Mouse (Mus musculus) stomach, postnatal 0 days (tissue): Measurements from ENCODE around the gene Dcun1d4. TPM values are rescaled to one million over a fixed set of nuclear protein-coding genes. Genes with fewer than 3 reads are reported as not detected.

Source experiments
- ATAC-seq: fragments of 200-750 bp; cut with Nextera tagmentation; 2 replicates; pipeline ENCODE4 v1.8.0; 2017; ENCODE audit not compliant: low FRiP score, low TSS enrichment
- DNase-seq: peaks from one replicate; pipeline ENCODE4 v3.0.0-alpha.2; 2016; ENCODE audit warnings: low spot score
- H3K27ac ChIP-seq: fragments of 300-500 bp; sonication (generic); replicated peaks from 2 replicates; pipeline ENCODE4 v1.5.1; 2014; ENCODE audit warnings: mild to moderate bottlenecking, control low read depth
- H3K27me3 ChIP-seq: fragments of 300-500 bp; sonication (generic); 2 replicates; pipeline ENCODE4 v1.6.1; 2014; ENCODE audit warnings: low read length; ENCODE audit not compliant: control insufficient read depth, insufficient read depth
- H3K36me3 ChIP-seq: fragments of 300-500 bp; sonication (generic); 2 replicates; pipeline ENCODE4 v1.6.1; 2014; ENCODE audit warnings: low read length, mixed read lengths; ENCODE audit not compliant: control insufficient read depth, insufficient read depth
- H3K4me1 ChIP-seq: fragments of 300-500 bp; sonication (generic); replicated peaks from 2 replicates; pipeline ENCODE4 v1.6.1; 2014; ENCODE audit warnings: antibody characterized with exemption; ENCODE audit not compliant: control insufficient read depth, insufficient read depth
- H3K4me2 ChIP-seq: fragments of 300-500 bp; sonication (generic); replicated peaks from 2 replicates; pipeline ENCODE4 v1.6.1; 2014; ENCODE audit warnings: low read depth, mild to moderate bottlenecking, control low read depth, moderate library complexity
- H3K4me3 ChIP-seq: fragments of 300-500 bp; sonication (generic); 2 replicates; pipeline ENCODE4 v1.5.1; 2014; ENCODE audit warnings: low read depth, low read length, control low read depth
- H3K9ac ChIP-seq: fragments of 300-500 bp; sonication (generic); 2 replicates; pipeline ENCODE4 v1.6.1; 2014; ENCODE audit warnings: mild to moderate bottlenecking, low read length, control low read depth, mixed read lengths
- H3K9me3 ChIP-seq: fragments of 300-500 bp; sonication (generic); 2 replicates; pipeline ENCODE4 v1.6.1; 2016; ENCODE audit warnings: low read length; ENCODE audit not compliant: control insufficient read depth
- CTCF ChIP-seq: IDR thresholded peaks from 2 replicates; pipeline ENCODE4 v1.5.1; 2016; ENCODE audit warnings: antibody characterized with exemption, low read depth, mild to moderate bottlenecking, moderate library complexity
- EP300 ChIP-seq: optimal IDR thresholded peaks from 2 replicates; pipeline ENCODE3; 2016; ENCODE audit warnings: antibody characterized with exemption
- WGBS: fragments of 180-500 bp; shearing (Covaris S2); extraction: QIAGEN DNeasy Blood & Tissue Kit; methylation state at CpG from one replicate; pipeline ENCODE4 v1.1.7; 2014; 5-methylcytosine and 5-hydroxymethylcytosine counted together
- polyA plus RNA-seq: library from polyadenylated mRNA; unstranded; fragments of >200 nt; fragmentation: Nextera tagmentation; extraction: Ambion mirVana; gene quantifications from 2 replicates; pipeline ENCODE4 v1.2.1, GENCODE M21; 2015

Gene Dcun1d4
- polyA plus RNA-seq, 1 experiment from 2014 or later = 10.8 TPM

- peak overlapping the region; percentile 91 for H3K27ac ChIP-seq
- H3K4me2 ChIP-seq = peak overlapping the region; percentile 97
- peak overlapping the region; percentile 68 for H3K9ac ChIP-seq
- 0 out of 2 replicates have a peak, but pooled peaks cover 2% of the 10 kb centered on the region for H3K4me1 ChIP-seq
- H3K9me3 ChIP-seq = no peaks in the 10 kb centered on the region
- H3K27me3 ChIP-seq = no peaks in the 10 kb centered on the region
- peak; percentile 78 for ATAC-seq
- peak overlapping the region; percentile 82 for H3K4me3 ChIP-seq
- no peak for TF ChIP-seq EP300
- no peak for TF ChIP-seq CTCF
- under 1% methylated on average over 55 of the region's 59 CpGs for WGBS
- H3K36me3 ChIP-seq = no peaks in the 10 kb centered on the region
- DNase-seq = peak; percentile 90
Observed at GRCm38 (mm10) chr5:73491837-73492720, 11.3 kb downstream of the Dcun1d4 start.

GRCm38 (mm10) chr5:73497401-73497800 lies 16.6 kb downstream of the Dcun1d4 start:
- 63% methylated on average over 3 of the region's 3 CpGs for WGBS
- Histone ChIP-seq H3K27ac (no peak overlapping the region), H3K9me3 (no peaks in the 10 kb centered on the region), H3K4me1 (0 out of 2 replicates have a peak, but pooled peaks cover 2% of the 10 kb centered on the region), H3K9ac (no peak overlapping the region), H3K4me3 (no peak overlapping the region), H3K27me3 (no peaks in the 10 kb centered on the region), H3K4me2 (no peak overlapping the region), H3K36me3 (no peaks in the 10 kb centered on the region)
- no peak for ATAC-seq
- TF ChIP-seq EP300 = no peak
- TF ChIP-seq CTCF = no peak
- DNase-seq = no peak

GRCm38 (mm10) chr5:73498559-73498958 lies 17.8 kb downstream of the Dcun1d4 start:
- Histone ChIP-seq H3K4me3 (no peak overlapping the region), H3K4me1 (no peaks in the 10 kb centered on the region), H3K9me3 (no peaks in the 10 kb centered on the region), H3K4me2 (no peak overlapping the region), H3K9ac (no peak overlapping the region), H3K36me3 (no peaks in the 10 kb centered on the region), H3K27ac (no peak overlapping the region), H3K27me3 (no peaks in the 10 kb centered on the region)
- WGBS = 71% methylated on average over 8 of the region's 8 CpGs
- TF ChIP-seq CTCF (no peak), EP300 (no peak)
- DNase-seq (no peak), ATAC-seq (no peak)

- Histone ChIP-seq H3K9me3 (no peaks in the 10 kb centered on the region), H3K4me1 (no peaks in the 10 kb centered on the region), H3K4me2 (no peak overlapping the region), H3K9ac (no peak overlapping the region), H3K27ac (no peak overlapping the region), H3K4me3 (no peak overlapping the region), H3K36me3 (no peaks in the 10 kb centered on the region), H3K27me3 (no peaks in the 10 kb centered on the region)
- 69% methylated on average over 7 of the region's 7 CpGs for WGBS
- DNase-seq (no peak), ATAC-seq (peak; percentile 65; the same call in 1 of the 2 replicates)
- TF ChIP-seq CTCF (no peak), EP300 (no peak)
Observed at GRCm38 (mm10) chr5:73500867-73501440, 20.2 kb downstream of the Dcun1d4 start.

- H3K4me2 ChIP-seq = no peak overlapping the region
- TF ChIP-seq CTCF (no peak), EP300 (no peak)
- 85% methylated on average over 9 of the region's 9 CpGs for WGBS
- no peaks in the 10 kb centered on the region for H3K36me3 ChIP-seq
- DNase-seq (no peak), ATAC-seq (no peak)
- H3K27me3 ChIP-seq = no peaks in the 10 kb centered on the region
- no peak overlapping the region for H3K4me3 ChIP-seq
- no peak overlapping the region for H3K27ac ChIP-seq
- no peaks in the 10 kb centered on the region for H3K4me1 ChIP-seq
- no peaks in the 10 kb centered on the region for H3K9me3 ChIP-seq
- H3K9ac ChIP-seq = no peak overlapping the region
Observed at GRCm38 (mm10) chr5:73502422-73502821, 21.6 kb downstream of the Dcun1d4 start.
